Mouse (Mus musculus) forebrain, postnatal 0 days (tissue): ENCODE measurements around the gene Chek2. TPM values are rescaled to one million over a fixed set of nuclear protein-coding genes. Genes with fewer than 3 reads are reported as not detected.

Experiments used
- ATAC-seq: fragments of 200-750 bp; cut with Nextera tagmentation; 2 replicates; pipeline ENCODE4 v1.8.0; 2017; ENCODE audit warnings: mild to moderate bottlenecking, moderate library complexity
- DNase-seq: peaks from one replicate; pipeline ENCODE4 v3.0.0-alpha.2; 2015
- H3K27ac ChIP-seq: fragments of 300-500 bp; sonication (generic); 2 replicates; pipeline ENCODE4 v1.5.1; 2014; ENCODE audit warnings: low read depth, mild to moderate bottlenecking, antibody characterized with exemption, low read length, moderate library complexity, mixed read lengths
- H3K27me3 ChIP-seq: fragments of 300-500 bp; sonication (generic); 2 replicates; pipeline ENCODE4 v1.6.1; 2014; ENCODE audit warnings: mild to moderate bottlenecking, low read length, mixed read lengths; ENCODE audit not compliant: insufficient read depth
- H3K36me3 ChIP-seq: fragments of 300-500 bp; sonication (generic); 2 replicates; pipeline ENCODE4 v1.6.1; 2014; ENCODE audit warnings: mild to moderate bottlenecking, moderate library complexity; ENCODE audit not compliant: insufficient read depth
- H3K4me1 ChIP-seq: fragments of 300-500 bp; sonication (generic); 2 replicates; pipeline ENCODE4 v1.6.1; 2014; ENCODE audit warnings: antibody characterized with exemption; ENCODE audit not compliant: insufficient read depth
- H3K4me2 ChIP-seq: fragments of 300-500 bp; sonication (generic); 2 replicates; pipeline ENCODE4 v1.6.1; 2014; ENCODE audit warnings: low read depth, mild to moderate bottlenecking, moderate library complexity
- H3K4me3 ChIP-seq: fragments of 300-500 bp; sonication (generic); 2 replicates; pipeline ENCODE4 v1.5.1; 2014; ENCODE audit warnings: low read depth, low read length, mixed read lengths
- H3K9ac ChIP-seq: fragments of 300-500 bp; sonication (generic); 2 replicates; pipeline ENCODE4 v1.6.1; 2014; ENCODE audit warnings: mild to moderate bottlenecking
- H3K9me3 ChIP-seq: fragments of 300-500 bp; sonication (generic); 2 replicates; pipeline ENCODE4 v1.6.1; 2016; ENCODE audit warnings: low read length
- CTCF ChIP-seq: sonication (generic); IDR thresholded peaks from 2 replicates; pipeline ENCODE4 v1.5.1; 2016; ENCODE audit warnings: antibody characterized with exemption, control low read depth, low read depth
- WGBS: fragments of 180-500 bp; shearing (Covaris S2); extraction: QIAGEN DNeasy Blood & Tissue Kit; methylation state at CpG from one replicate; pipeline ENCODE4 v1.1.7; 2014; 5-methylcytosine and 5-hydroxymethylcytosine counted together
- polyA plus RNA-seq: library from polyadenylated mRNA; unstranded; fragments of >200 nt; fragmentation: Nextera tagmentation; extraction: Ambion mirVana; gene quantifications from 2 replicates; pipeline ENCODE4 v1.2.1, GENCODE M21; 2015
- total RNA-seq: library from RNA; depleted of rRNA; stranded (reverse); fragments of >200 nt; gene quantifications from 2 replicates; pipeline ENCODE4 v1.2.3, GENCODE M21; 2014

Gene Chek2
- total and polyA plus RNA-seq, 2 experiments from 2014 or later, result 2.9 to 4.3 TPM

DNA sequence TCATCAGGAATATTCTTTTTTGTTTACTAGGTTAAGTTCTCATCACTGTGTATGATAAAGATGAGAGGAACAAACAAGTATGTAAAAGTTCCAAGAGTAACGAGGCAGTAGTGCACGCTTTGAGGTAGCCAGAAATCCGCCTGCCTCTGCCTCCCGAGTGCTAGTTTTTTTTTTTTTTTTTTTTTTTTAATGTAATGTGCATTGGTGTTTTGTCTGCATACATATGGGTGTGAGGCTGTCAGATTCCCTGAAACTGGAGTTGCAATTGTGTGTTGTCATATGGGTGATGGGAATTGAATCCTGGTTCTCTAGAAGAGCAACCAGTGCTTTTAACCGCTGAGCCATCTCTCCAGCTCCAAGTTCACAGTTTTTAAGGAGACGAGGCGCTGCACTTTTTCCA lies 39.3 kb downstream of the Chek2 start:
- 58% methylated on average over 7 of the region's 7 CpGs for WGBS
- DNase-seq (no peak), ATAC-seq (no peak)
- H3K9ac ChIP-seq, result peak overlapping the region; percentile 83
- H3K27ac ChIP-seq, result peak overlapping the region; percentile 79
- H3K4me1 ChIP-seq, result peaks cover 6% of the 10 kb centered on the region; the same call in 1 of the 2 replicates
- H3K4me3 ChIP-seq, result peak overlapping the region; percentile 82
- H3K36me3 ChIP-seq, result no peaks in the 10 kb centered on the region
- no peaks in the 10 kb centered on the region for H3K9me3 ChIP-seq
- H3K27me3 ChIP-seq, result no peaks in the 10 kb centered on the region
- TF ChIP-seq CTCF, result no peak
- peak overlapping the region; percentile 90 for H3K4me2 ChIP-seq

GRCm38 (mm10) chr5:110879584-110880374 lies 40.0 kb downstream of the Chek2 start, which contains the start of gene Ttc28:
Gene Ttc28 (plus strand): TSS chr5:110879803.
- TF ChIP-seq CTCF, result no peak
- under 1% methylated on average over 76 of the region's 101 CpGs for WGBS
- H3K27ac ChIP-seq, result peak within 1 kb of the TSS; percentile 79
- H3K27me3 ChIP-seq, result no peaks in the 10 kb centered on the region
- DNase-seq, result peak; percentile 95
- peak within 1 kb of the TSS; percentile 83 for H3K9ac ChIP-seq
- ATAC-seq, result peak; percentile 95
- 0 out of 2 replicates have a peak, but pooled peaks cover 4% of the 10 kb centered on the region for H3K36me3 ChIP-seq
- H3K4me3 ChIP-seq, result peak within 1 kb of the TSS; percentile 82
- H3K4me2 ChIP-seq, result peak within 1 kb of the TSS; percentile 90
- H3K9me3 ChIP-seq, result no peaks in the 10 kb centered on the region
- peaks cover 6% of the 10 kb centered on the region; the same call in 1 of the 2 replicates for H3K4me1 ChIP-seq

GRCm38 (mm10) chr5:110888596-110888995 lies 48.8 kb downstream of the Chek2 start:
- no peaks in the 10 kb centered on the region for H3K27me3 ChIP-seq
- no peak for ATAC-seq
- H3K4me2 ChIP-seq, result no peak overlapping the region
- H3K9me3 ChIP-seq, result no peaks in the 10 kb centered on the region
- no peak for DNase-seq
- H3K36me3 ChIP-seq, result peaks cover 21% of the 10 kb centered on the region
- H3K9ac ChIP-seq, result no peak overlapping the region
- no peak for TF ChIP-seq CTCF
- H3K4me1 ChIP-seq, result no peaks in the 10 kb centered on the region
- H3K4me3 ChIP-seq, result no peak overlapping the region
- 89% methylated on average over 4 of the region's 4 CpGs for WGBS
- no peak overlapping the region for H3K27ac ChIP-seq

- no peak for TF ChIP-seq CTCF
- no peak overlapping the region for H3K4me2 ChIP-seq
- no peak overlapping the region for H3K4me3 ChIP-seq
- H3K36me3 ChIP-seq, result peaks cover 29% of the 10 kb centered on the region
- no peak overlapping the region for H3K27ac ChIP-seq
- DNase-seq, result no peak
- no peak for ATAC-seq
- no peak overlapping the region for H3K9ac ChIP-seq
- H3K9me3 ChIP-seq, result no peaks in the 10 kb centered on the region
- WGBS, result 83% methylated on average over 1 of the region's 1 CpGs
- H3K27me3 ChIP-seq, result no peaks in the 10 kb centered on the region
- H3K4me1 ChIP-seq, result no peaks in the 10 kb centered on the region
Measured at GRCm38 (mm10) chr5:110889945-110890344, 50.2 kb downstream of the Chek2 start.

GRCm38 (mm10) chr5:110890561-110890960 lies 50.8 kb downstream of the Chek2 start:
- Histone ChIP-seq H3K9me3 (no peaks in the 10 kb centered on the region), H3K27ac (no peak overlapping the region), H3K27me3 (no peaks in the 10 kb centered on the region), H3K9ac (no peak overlapping the region), H3K4me3 (no peak overlapping the region), H3K4me1 (no peaks in the 10 kb centered on the region), H3K36me3 (peaks cover 30% of the 10 kb centered on the region), H3K4me2 (no peak overlapping the region)
- TF ChIP-seq CTCF, result no peak
- 78% methylated on average over 3 of the region's 3 CpGs for WGBS
- ATAC-seq, result no peak
- no peak for DNase-seq

DNA sequence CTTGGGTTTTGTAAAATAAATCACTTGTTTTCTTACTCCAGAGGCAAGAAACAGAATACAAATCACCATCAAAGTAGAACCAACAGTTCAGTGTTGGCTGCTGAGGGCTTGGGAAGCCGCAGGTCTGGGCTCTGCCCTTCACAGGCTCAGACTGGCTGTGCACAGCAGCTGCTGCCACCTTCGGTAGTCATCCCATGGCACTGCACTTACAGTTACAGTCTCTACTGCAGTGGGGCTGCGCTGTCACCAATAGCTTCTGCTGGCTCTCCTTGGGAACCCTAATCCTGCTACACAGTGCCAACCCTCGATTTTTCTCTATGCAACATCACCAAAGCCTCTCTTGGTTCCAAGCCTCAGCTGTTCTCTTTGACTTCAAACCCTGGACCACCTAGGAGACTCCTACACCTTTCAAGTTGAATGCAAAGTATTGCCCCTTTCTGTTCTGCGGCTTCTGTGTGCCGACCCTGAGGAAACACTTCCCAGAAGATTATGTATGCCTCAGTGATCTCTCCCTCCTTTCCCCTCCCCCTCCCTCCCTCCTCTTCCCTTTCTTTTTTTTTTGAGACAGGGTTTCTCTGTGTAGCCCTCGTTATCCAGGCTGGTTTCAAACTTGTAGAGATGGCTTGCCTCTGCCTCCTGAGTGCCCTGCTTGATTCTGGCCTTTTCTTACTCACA lies 57.5 kb downstream of the Chek2 start:
- Histone ChIP-seq H3K4me2 (no peak overlapping the region), H3K9me3 (no peaks in the 10 kb centered on the region), H3K27ac (no peak overlapping the region), H3K4me1 (no peaks in the 10 kb centered on the region), H3K9ac (no peak overlapping the region), H3K27me3 (no peaks in the 10 kb centered on the region), H3K36me3 (peaks cover 31% of the 10 kb centered on the region), H3K4me3 (no peak overlapping the region)
- WGBS, result 15% methylated on average over 7 of the region's 7 CpGs
- ATAC-seq, result peak; percentile 56
- no peak for DNase-seq
- no peak for TF ChIP-seq CTCF

DNA sequence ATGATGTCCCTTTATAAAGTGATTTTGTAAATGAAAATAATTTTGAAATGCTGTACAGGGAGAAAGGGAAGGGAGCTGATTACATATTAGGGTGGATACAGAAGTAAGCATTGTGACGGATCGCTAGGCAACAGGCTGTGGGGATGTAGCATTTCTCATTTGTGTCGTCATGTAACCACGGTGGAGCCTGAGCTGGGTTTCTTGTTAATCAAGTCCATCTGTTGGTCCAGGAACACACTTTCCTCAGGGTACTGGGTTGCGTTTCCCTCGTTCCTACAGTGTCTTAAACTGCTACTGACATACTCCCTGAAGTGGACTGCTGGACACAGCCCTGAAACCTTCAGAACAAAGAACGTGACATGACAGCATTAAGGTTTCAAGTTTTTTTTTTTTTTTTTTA lies 58.4 kb downstream of the Chek2 start:
- Histone ChIP-seq H3K9ac (no peak overlapping the region), H3K27ac (no peak overlapping the region), H3K27me3 (no peaks in the 10 kb centered on the region), H3K36me3 (peaks cover 22% of the 10 kb centered on the region), H3K4me1 (no peaks in the 10 kb centered on the region), H3K4me2 (no peak overlapping the region), H3K9me3 (no peaks in the 10 kb centered on the region), H3K4me3 (no peak overlapping the region)
- no peak for ATAC-seq
- 38% methylated on average over 7 of the region's 7 CpGs for WGBS
- DNase-seq, result peak; percentile 15
- no peak for TF ChIP-seq CTCF
